Mouse (Mus musculus): ENCODE results near the gene Gnb4. TPM values are rescaled to one million over a fixed set of nuclear protein-coding genes. Genes with fewer than 3 reads are reported as not detected.

The Gnb4 gene
- 34.4 and 38.0 TPM in 2 replicates for polyA plus RNA-seq (2012; rRNA removed)

DNA sequence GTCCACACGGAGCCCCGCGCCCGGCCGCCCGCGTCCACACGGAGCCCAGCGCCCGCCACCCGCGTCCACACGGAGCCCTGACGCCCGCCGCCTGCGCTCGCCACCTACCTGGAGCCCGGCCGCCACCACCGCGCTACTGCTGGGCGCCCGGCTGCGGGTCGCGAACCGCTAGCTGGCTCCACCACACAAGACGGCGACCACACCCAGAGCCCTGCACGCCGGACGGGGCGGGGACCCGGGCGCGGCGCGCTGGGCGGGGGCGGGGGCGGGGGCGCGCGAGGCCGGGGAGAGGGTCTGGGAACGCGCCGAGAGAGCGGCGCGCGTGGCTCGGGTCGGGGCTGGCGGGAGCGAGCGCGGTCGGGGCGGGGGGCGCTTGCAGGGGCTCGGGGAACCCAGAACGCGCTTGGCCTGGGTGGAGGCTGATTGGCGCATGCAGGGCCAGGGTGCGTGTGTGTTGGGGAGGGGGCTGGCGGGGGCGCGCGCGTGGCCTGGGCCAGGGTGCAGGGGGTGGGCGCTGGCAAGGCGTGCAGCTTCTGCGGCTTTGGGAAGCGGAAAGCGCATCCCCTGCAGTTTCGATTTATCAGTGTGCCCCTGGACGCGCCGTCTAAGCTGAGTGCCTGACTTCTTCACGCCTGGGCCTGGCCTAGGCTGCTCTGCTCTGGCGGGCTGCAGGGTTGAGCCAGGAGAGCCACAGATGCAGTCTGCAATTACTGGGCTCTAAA, at the start of gene Gnb4:
Gnb4 (minus strand) TSS at position 255 of the 722 bp plus-strand sequence.
- WGBS = 2% methylated on average over 81 of the region's 83 CpGs
- no peaks in the 10 kb centered on the region for H3K4me1 ChIP-seq (ENCODE audit: control insufficient read depth, insufficient read depth, low read length)
- TF ChIP-seq CTCF (IDR thresholded peaks at IDR 0.05; ENCODE audit: borderline replicate concordance, insufficient read depth, low read depth, low read length) (no peak), POLR2A (IDR thresholded peaks at IDR 0.05; ENCODE audit: borderline replicate concordance, insufficient read depth, low read length) (no peak)
- no peak within 1 kb of the TSS for H3K27ac ChIP-seq (ENCODE audit: insufficient read depth, low read length)
- DNase-seq = peak in 1 of 2 experiments; percentile 6
- H3K27me3 ChIP-seq (ENCODE audit: control insufficient read depth, insufficient read depth, low read length) = peaks cover 2% of the 10 kb centered on the region; the same call in 1 of the 2 replicates
- peak within 1 kb of the TSS; percentile 7 for H3K4me3 ChIP-seq (replicated peaks; ENCODE audit: insufficient read depth, low read depth, low read length)

DNA sequence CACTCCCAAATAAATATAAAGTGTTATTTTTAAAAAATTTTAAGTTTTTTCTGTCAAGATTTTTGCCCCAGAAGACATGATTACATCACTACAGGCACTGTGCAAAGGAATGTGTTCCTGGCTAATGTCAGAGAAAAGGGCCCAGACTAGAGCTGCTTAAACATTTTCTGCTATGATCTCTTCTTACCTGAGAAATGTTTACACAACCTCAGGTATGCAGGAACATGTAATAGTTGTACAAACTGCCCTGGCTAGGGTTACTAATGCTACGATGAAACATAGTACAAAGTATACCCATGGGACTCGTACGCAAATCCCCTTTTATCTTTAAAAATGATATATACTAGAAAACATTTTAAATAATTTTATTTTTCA, 45.2 kb upstream of the Gnb4 start:
- no peak overlapping the region for H3K4me3 ChIP-seq (replicated peaks; ENCODE audit: insufficient read depth, low read depth, low read length)
- no peaks in the 10 kb centered on the region for H3K27me3 ChIP-seq (ENCODE audit: control insufficient read depth, insufficient read depth, low read length)
- no peak overlapping the region for H3K27ac ChIP-seq (ENCODE audit: insufficient read depth, low read length)
- no peak for DNase-seq
- H3K4me1 ChIP-seq (ENCODE audit: control insufficient read depth, insufficient read depth, low read length) = no peaks in the 10 kb centered on the region
- WGBS = 94% methylated on average over 3 of the region's 3 CpGs
- TF ChIP-seq CTCF (IDR thresholded peaks at IDR 0.05; ENCODE audit: borderline replicate concordance, insufficient read depth, low read depth, low read length) (no peak), POLR2A (IDR thresholded peaks at IDR 0.05; ENCODE audit: borderline replicate concordance, insufficient read depth, low read length) (no peak)

DNA sequence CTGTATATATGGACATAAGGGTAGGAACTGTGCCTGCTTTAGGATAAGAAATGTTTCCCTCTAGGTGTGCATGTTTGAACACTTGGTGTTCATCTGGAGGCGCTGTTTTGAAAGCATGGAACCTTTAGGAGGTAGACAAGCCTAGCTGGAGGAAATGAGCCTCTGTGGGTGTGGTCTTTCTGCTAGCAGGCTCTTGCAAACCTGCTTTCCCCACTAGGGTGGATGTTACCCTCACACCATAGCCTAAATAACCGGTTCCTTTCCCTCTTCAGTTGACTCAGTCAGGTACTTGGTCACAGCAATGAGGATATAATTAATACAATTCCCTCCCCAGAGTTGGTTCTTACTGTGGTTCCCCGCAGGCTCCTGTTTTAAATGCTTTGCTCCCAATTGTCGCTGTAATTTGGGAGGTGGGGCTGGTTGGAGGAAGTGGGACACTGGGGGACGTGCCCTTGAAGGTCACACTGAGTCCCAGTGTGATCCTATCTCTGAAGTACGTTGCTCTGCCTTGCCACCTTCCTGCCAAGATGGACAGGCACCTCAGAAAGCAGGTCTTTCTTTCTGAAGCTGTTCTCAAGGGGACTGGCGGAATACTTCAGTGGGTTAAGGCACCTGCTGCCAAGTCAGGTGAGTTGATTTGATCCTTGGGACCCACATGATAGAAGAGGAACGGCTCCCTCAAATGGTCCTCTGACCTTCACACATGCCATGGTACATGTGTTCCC, 44.6 kb upstream of the Gnb4 start:
- TF ChIP-seq CTCF (IDR thresholded peaks at IDR 0.05; ENCODE audit: borderline replicate concordance, insufficient read depth, low read depth, low read length) (no peak), POLR2A (IDR thresholded peaks at IDR 0.05; ENCODE audit: borderline replicate concordance, insufficient read depth, low read length) (no peak)
- Histone ChIP-seq H3K4me3 (replicated peaks; ENCODE audit: insufficient read depth, low read depth, low read length) (no peak overlapping the region), H3K4me1 (ENCODE audit: control insufficient read depth, insufficient read depth, low read length) (no peaks in the 10 kb centered on the region), H3K27ac (ENCODE audit: insufficient read depth, low read length) (no peak overlapping the region), H3K27me3 (ENCODE audit: control insufficient read depth, insufficient read depth, low read length) (no peaks in the 10 kb centered on the region)
- WGBS = 72% methylated on average over 8 of the region's 8 CpGs
- no peak for DNase-seq

DNA sequence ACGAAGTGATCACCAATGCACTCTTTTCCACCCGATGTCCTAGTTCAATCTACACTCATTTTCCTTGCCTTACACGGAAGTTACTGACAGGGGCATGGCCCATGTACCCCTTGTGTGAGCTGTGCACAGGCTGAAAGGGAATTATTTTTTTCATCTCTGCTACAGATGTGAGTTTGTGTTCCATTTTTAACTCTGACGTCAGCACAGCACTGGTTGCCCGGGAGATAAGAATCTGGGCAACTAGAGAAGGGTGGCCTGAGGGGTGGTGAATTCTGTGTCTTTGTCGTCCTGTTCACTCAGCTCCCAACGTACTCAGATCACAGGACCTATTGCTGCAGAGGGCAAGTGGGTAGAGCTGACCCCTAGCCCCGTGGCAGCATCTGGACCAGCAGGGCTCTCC, 43.9 kb upstream of the Gnb4 start:
- TF ChIP-seq CTCF (IDR thresholded peaks at IDR 0.05; ENCODE audit: borderline replicate concordance, insufficient read depth, low read depth, low read length) = no peak
- no peak for TF ChIP-seq POLR2A (IDR thresholded peaks at IDR 0.05; ENCODE audit: borderline replicate concordance, insufficient read depth, low read length)
- no peaks in the 10 kb centered on the region for H3K4me1 ChIP-seq (ENCODE audit: control insufficient read depth, insufficient read depth, low read length)
- no peak for DNase-seq
- H3K4me3 ChIP-seq (replicated peaks; ENCODE audit: insufficient read depth, low read depth, low read length) = no peak overlapping the region
- no peak overlapping the region for H3K27ac ChIP-seq (ENCODE audit: insufficient read depth, low read length)
- no peaks in the 10 kb centered on the region for H3K27me3 ChIP-seq (ENCODE audit: control insufficient read depth, insufficient read depth, low read length)
- 49% methylated on average over 8 of the region's 8 CpGs for WGBS

DNA sequence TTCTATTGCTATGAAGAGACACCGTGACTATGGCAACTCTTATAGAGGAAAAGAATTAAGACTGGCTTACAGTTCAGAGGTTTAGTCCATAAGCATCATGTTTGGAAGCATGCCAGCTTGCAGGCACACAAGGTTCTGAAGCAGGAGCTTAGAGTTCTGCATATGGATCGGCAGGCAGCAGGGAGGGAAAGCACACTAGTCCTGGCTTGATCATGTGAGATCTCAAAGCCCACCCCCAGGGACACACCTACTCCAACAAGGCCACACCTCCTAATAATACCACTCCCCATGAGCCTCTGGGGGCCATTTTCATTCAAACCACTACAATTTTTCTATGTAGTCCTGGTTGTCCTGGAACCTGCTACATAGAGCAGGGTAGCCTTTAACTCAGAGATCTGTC, 43.1 kb upstream of the Gnb4 start:
- H3K4me1 ChIP-seq (ENCODE audit: control insufficient read depth, insufficient read depth, low read length) = no peaks in the 10 kb centered on the region
- H3K27me3 ChIP-seq (ENCODE audit: control insufficient read depth, insufficient read depth, low read length) = no peaks in the 10 kb centered on the region
- DNase-seq = no peak
- H3K27ac ChIP-seq (ENCODE audit: insufficient read depth, low read length) = no peak overlapping the region
- WGBS = 67% methylated on average over 2 of the region's 2 CpGs
- no peak overlapping the region for H3K4me3 ChIP-seq (replicated peaks; ENCODE audit: insufficient read depth, low read depth, low read length)
- TF ChIP-seq POLR2A (IDR thresholded peaks at IDR 0.05; ENCODE audit: borderline replicate concordance, insufficient read depth, low read length) (no peak), CTCF (IDR thresholded peaks at IDR 0.05; ENCODE audit: borderline replicate concordance, insufficient read depth, low read depth, low read length) (no peak)

DNA sequence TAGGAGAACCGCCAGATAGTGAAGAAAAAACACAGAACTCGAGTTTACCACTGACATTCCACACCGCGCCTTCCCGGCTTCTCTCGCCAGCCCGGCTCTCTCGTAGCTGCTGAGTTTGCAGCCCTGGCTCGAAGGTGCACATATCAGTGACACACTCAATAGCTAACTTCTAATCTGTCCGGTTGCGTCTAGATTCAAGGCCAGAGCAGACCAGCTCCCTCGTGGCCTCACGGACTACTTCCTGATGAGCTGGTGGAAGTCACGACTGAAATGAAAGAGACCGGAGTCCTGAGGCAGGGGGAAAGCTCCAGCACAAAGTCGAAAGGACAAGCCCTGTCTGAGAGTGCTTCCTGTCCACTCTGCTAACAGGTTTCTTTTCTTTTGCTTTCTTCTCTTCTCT, 42.4 kb upstream of the Gnb4 start:
- TF ChIP-seq CTCF (IDR thresholded peaks at IDR 0.05; ENCODE audit: borderline replicate concordance, insufficient read depth, low read depth, low read length) (no peak), POLR2A (IDR thresholded peaks at IDR 0.05; ENCODE audit: borderline replicate concordance, insufficient read depth, low read length) (no peak)
- 83% methylated on average over 16 of the region's 16 CpGs for WGBS
- DNase-seq = no peak
- H3K27me3 ChIP-seq (ENCODE audit: control insufficient read depth, insufficient read depth, low read length) = no peaks in the 10 kb centered on the region
- H3K4me1 ChIP-seq (ENCODE audit: control insufficient read depth, insufficient read depth, low read length) = no peaks in the 10 kb centered on the region
- H3K27ac ChIP-seq (ENCODE audit: insufficient read depth, low read length) = no peak overlapping the region
- H3K4me3 ChIP-seq (replicated peaks; ENCODE audit: insufficient read depth, low read depth, low read length) = no peak overlapping the region

DNA sequence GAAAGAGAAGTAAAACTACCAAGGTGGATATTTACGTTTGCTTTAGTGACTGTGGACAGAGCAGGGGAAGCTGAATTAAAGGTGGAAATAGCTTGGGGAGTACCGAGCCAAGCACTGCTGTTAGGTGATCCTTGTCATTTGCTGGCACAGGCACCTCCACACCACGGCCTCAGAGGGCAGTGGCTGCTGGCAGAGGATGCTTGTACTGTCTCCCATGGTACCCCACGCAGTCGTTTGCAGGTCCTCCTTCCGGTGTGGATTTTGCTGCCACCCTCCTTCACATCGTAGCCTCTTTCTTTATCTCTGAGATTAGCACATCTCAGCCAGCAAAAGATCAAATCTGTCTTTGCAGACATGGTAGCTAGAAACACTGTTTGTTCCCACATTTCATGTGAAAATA, 42.0 kb upstream of the Gnb4 start:
- H3K4me1 ChIP-seq (ENCODE audit: control insufficient read depth, insufficient read depth, low read length) = no peaks in the 10 kb centered on the region
- H3K27me3 ChIP-seq (ENCODE audit: control insufficient read depth, insufficient read depth, low read length) = no peaks in the 10 kb centered on the region
- no peak overlapping the region for H3K27ac ChIP-seq (ENCODE audit: insufficient read depth, low read length)
- DNase-seq = no peak
- H3K4me3 ChIP-seq (replicated peaks; ENCODE audit: insufficient read depth, low read depth, low read length) = no peak overlapping the region
- TF ChIP-seq POLR2A (IDR thresholded peaks at IDR 0.05; ENCODE audit: borderline replicate concordance, insufficient read depth, low read length) (no peak), CTCF (IDR thresholded peaks at IDR 0.05; ENCODE audit: borderline replicate concordance, insufficient read depth, low read depth, low read length) (no peak)
- WGBS = 61% methylated on average over 7 of the region's 7 CpGs

Measured in cerebellum, adult 2 months (tissue).